Mouse (Mus musculus) liver, embryonic 15.5 days (tissue): ENCODE data around the gene Medag. TPM values are rescaled to one million over a fixed set of nuclear protein-coding genes. Genes with fewer than 3 reads are reported as not detected.
A peak's percentile ranks its signal among the peaks of the same experiment; 100 is the strongest.

Source experiments
- ATAC-seq: fragments of 200-750 bp; cut with Nextera tagmentation; 2 replicates; pipeline ENCODE4 v1.8.0; 2017; ENCODE audit warnings: moderate number of reproducible peaks, mild to moderate bottlenecking, moderate library complexity; ENCODE audit not compliant: insufficient read depth
- H3K27ac ChIP-seq: fragments of 300-500 bp; sonication (generic); replicated peaks from 2 replicates; pipeline ENCODE4 v1.5.1; 2015; ENCODE audit warnings: mild to moderate bottlenecking, inconsistent platforms
- H3K27me3 ChIP-seq: fragments of 300-500 bp; sonication (generic); 2 replicates; pipeline ENCODE4 v1.6.1; 2015; ENCODE audit warnings: mild to moderate bottlenecking, inconsistent platforms
- H3K36me3 ChIP-seq: fragments of 300-500 bp; sonication (generic); replicated peaks from 2 replicates; pipeline ENCODE4 v1.6.1; 2015; ENCODE audit warnings: moderate library complexity, mild to moderate bottlenecking, inconsistent platforms
- H3K4me1 ChIP-seq: fragments of 300-500 bp; sonication (generic); replicated peaks from 2 replicates; pipeline ENCODE4 v1.6.1; 2015; ENCODE audit warnings: inconsistent platforms
- H3K4me2 ChIP-seq: fragments of 300-500 bp; sonication (generic); 2 replicates; pipeline ENCODE4 v1.6.1; 2015; ENCODE audit warnings: moderate library complexity, mild to moderate bottlenecking, inconsistent platforms
- H3K4me3 ChIP-seq: fragments of 300-500 bp; sonication (generic); replicated peaks from 2 replicates; pipeline ENCODE4 v1.5.1; 2015; ENCODE audit warnings: mild to moderate bottlenecking, inconsistent platforms
- H3K9ac ChIP-seq: fragments of 300-500 bp; sonication (generic); 2 replicates; pipeline ENCODE4 v1.6.1; 2015; ENCODE audit warnings: moderate library complexity, mild to moderate bottlenecking, inconsistent platforms
- H3K9me3 ChIP-seq: fragments of 300-500 bp; sonication (generic); replicated peaks from 2 replicates; pipeline ENCODE4 v1.6.1; 2016; ENCODE audit warnings: inconsistent platforms
- WGBS: fragments of 180-500 bp; shearing (Covaris S2); methylation state at CpG from one replicate; pipeline ENCODE4 v1.1.7; 2015; ENCODE audit warnings: mixed read lengths; ENCODE audit not compliant: insufficient replicate concordance; 5-methylcytosine and 5-hydroxymethylcytosine counted together
- polyA plus RNA-seq: library from polyadenylated mRNA; unstranded; fragments of >200 nt; fragmentation: Nextera tagmentation; extraction: Ambion mirVana; gene quantifications from 2 replicates; pipeline ENCODE4 v1.2.1, GENCODE M21; 2015

Gene Medag
- polyA plus RNA-seq, result 0.22 TPM in 2 replicates

- no peaks in the 10 kb centered on the region for H3K9me3 ChIP-seq
- 0 out of 2 replicates have a peak within 1 kb of the TSS, but pooled peaks have one; percentile 8 for H3K4me3 ChIP-seq
- no peak for ATAC-seq
- H3K27ac ChIP-seq, result no peak within 1 kb of the TSS
- H3K4me2 ChIP-seq, result peak within 1 kb of the TSS; percentile 28
- no peaks in the 10 kb centered on the region for H3K4me1 ChIP-seq
- H3K27me3 ChIP-seq, result peaks cover 25% of the 10 kb centered on the region
- 13% methylated on average over 38 of the region's 38 CpGs for WGBS
- no peak within 1 kb of the TSS for H3K9ac ChIP-seq
- H3K36me3 ChIP-seq, result no peaks in the 10 kb centered on the region
These were observed at the start of gene Medag for GRCm38 (mm10) chr5:149411509-149412193. Medag (plus strand) TSS chr5:149411749.

DNA sequence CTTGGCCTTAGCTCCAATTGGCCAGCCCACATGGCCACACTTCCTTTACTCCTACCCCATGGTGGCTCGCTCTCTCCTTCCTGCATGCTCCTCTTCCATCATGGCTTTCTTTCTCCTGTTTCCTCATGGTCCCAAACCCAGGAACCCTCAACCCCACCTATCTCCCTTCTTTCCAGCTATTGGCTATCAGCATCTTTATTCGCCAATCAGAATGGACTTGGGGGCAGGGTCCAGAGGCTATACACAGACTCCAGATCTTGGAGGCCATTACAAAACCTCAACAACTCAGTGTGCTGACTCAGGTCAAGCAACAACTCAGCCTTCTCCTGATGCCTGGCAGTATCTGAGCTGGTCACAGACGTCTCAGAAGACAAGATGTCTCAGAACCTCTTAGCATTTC is 48.9 kb upstream of the Medag start:
- WGBS, result 64% methylated on average over 3 of the region's 3 CpGs
- ATAC-seq, result no peak

GRCm38 (mm10) chr5:149363903-149364755 is 47.4 kb upstream of the Medag start:
- H3K9me3 ChIP-seq, result no peaks in the 10 kb centered on the region
- H3K4me1 ChIP-seq, result no peaks in the 10 kb centered on the region
- H3K4me2 ChIP-seq, result no peak overlapping the region
- H3K27me3 ChIP-seq, result no peaks in the 10 kb centered on the region
- 46% methylated on average over 16 of the region's 16 CpGs for WGBS
- no peak overlapping the region for H3K27ac ChIP-seq
- no peak overlapping the region for H3K4me3 ChIP-seq
- H3K36me3 ChIP-seq, result no peaks in the 10 kb centered on the region
- H3K9ac ChIP-seq, result no peak overlapping the region
- no peak for ATAC-seq

More for the DNA sequence above, 48.9 kb upstream of the Medag start:
- H3K4me2 ChIP-seq, result no peak overlapping the region
- H3K27ac ChIP-seq, result no peak overlapping the region
- no peaks in the 10 kb centered on the region for H3K9me3 ChIP-seq
- H3K4me3 ChIP-seq, result no peak overlapping the region
- no peaks in the 10 kb centered on the region for H3K27me3 ChIP-seq
- H3K36me3 ChIP-seq, result no peaks in the 10 kb centered on the region
- no peaks in the 10 kb centered on the region for H3K4me1 ChIP-seq
- no peak overlapping the region for H3K9ac ChIP-seq

DNA sequence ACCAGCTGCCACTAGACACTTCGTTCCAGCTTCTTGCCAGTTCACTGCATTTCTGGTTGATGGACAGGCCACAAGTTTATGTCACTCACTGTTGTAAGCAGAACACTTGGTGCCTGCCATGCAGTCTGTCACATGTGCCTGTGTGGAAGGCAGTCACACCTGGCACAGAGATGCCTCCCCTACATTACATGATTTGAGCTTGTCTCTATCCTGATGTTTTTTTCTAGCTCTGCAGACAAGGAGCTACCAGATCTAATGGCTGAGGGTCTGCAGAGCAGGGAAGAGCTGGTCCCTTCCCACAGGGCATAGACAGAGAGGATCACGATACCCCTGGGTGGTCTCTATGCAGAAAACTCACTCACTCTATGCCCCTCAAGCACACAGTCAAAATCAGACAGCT is 44.5 kb upstream of the Medag start:
- 64% methylated on average over 2 of the region's 2 CpGs for WGBS
- no peaks in the 10 kb centered on the region for H3K4me1 ChIP-seq
- no peak overlapping the region for H3K4me3 ChIP-seq
- H3K27me3 ChIP-seq, result no peaks in the 10 kb centered on the region
- no peak overlapping the region for H3K4me2 ChIP-seq
- no peak overlapping the region for H3K9ac ChIP-seq
- no peak overlapping the region for H3K27ac ChIP-seq
- no peaks in the 10 kb centered on the region for H3K9me3 ChIP-seq
- no peaks in the 10 kb centered on the region for H3K36me3 ChIP-seq
- no peak for ATAC-seq

DNA sequence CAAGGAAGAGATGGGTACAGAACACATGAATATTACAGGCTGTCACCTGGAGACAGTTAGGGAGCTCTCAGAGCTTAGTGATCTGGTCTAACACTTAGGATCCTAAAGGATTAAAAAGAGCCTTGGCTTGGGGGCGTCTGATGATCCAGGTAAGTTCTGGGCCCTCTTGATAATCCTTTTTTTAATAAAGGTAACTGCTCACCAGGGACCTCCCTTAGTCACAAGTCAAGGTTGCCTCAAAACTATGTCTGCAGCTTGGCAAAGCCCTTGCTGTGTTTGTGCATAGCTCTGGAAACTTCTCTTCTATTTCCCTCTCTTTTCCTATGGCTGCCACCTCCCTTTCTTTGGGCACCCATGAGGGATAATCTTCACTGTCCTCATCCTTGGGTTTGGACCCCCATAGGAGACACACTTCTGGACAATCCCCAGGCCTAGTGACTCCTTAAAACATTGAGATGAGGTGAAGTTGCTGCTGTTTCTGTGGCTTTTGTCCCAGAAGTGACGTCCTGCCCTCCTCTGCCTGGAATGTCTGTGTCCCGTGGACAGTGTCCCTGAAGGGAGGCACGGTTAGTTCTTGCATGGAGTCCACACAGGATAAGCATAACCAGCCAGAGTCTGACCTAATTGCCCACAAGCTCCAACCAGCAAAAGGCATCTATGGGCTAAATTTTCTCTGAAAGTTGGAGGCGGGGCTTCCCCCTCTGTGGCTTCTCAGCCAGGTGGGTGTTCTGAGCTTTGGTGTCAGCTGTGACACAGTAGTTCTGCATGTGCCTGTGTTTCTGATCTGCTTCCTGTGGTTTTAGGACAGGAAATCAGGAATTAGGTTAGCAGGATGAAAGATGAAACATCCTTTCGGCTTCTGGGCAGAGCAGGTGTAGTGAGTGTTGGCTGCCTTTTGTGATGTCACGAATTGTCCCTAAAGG is 43.7 kb upstream of the Medag start:
- Histone ChIP-seq H3K4me3 (no peak overlapping the region), H3K4me2 (no peak overlapping the region), H3K9ac (no peak overlapping the region), H3K36me3 (no peaks in the 10 kb centered on the region), H3K4me1 (no peaks in the 10 kb centered on the region), H3K27ac (no peak overlapping the region), H3K9me3 (no peaks in the 10 kb centered on the region), H3K27me3 (no peaks in the 10 kb centered on the region)
- 41% methylated on average over 7 of the region's 7 CpGs for WGBS
- ATAC-seq, result no peak

- Histone ChIP-seq H3K27me3 (no peaks in the 10 kb centered on the region), H3K9me3 (no peaks in the 10 kb centered on the region), H3K9ac (no peak overlapping the region), H3K4me2 (no peak overlapping the region), H3K4me1 (no peaks in the 10 kb centered on the region), H3K4me3 (no peak overlapping the region), H3K36me3 (no peaks in the 10 kb centered on the region), H3K27ac (no peak overlapping the region)
- WGBS, result 52% methylated on average over 12 of the region's 12 CpGs
- ATAC-seq, result no peak
These were observed 42.8 kb upstream of the Medag start for GRCm38 (mm10) chr5:149368575-149369312.

DNA sequence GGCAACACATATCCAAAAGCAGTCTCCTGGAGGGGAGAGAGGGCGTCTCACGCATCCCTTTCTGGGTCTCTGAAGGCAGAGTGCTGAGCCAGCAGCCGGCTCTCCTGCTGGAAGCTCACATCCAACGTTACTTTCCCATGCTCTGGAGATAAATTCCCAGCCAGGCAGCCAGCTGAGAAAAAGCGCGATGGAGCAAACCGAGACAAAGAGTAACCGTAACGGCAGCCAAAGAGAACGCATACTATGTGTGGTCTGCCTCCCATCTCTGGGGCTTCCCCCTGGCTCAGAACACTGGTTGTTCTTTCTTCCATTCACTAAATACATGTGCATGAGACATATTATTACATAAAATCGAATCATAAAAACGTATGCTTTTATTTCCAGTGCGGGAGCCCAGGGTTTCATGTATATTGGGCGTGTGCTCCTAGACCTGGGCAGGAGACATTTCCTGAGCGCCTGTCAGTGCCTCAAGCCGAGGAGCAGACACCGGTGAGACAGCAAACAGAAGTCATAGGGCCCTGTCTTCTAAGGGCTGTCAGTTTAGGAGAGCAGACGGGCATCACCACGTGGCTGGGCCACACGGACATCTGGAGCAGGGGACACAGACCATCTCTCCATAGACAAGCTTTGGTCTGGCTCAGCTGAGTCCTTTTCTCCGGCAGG is 42.0 kb upstream of the Medag start:
- Histone ChIP-seq H3K9ac (no peak overlapping the region), H3K4me1 (no peaks in the 10 kb centered on the region), H3K4me2 (no peak overlapping the region), H3K27ac (no peak overlapping the region), H3K9me3 (no peaks in the 10 kb centered on the region), H3K36me3 (no peaks in the 10 kb centered on the region), H3K4me3 (no peak overlapping the region), H3K27me3 (no peaks in the 10 kb centered on the region)
- ATAC-seq, result no peak
- WGBS, result 67% methylated on average over 21 of the region's 21 CpGs

GRCm38 (mm10) chr5:149372018-149372417 is 39.5 kb upstream of the Medag start:
- H3K4me3 ChIP-seq, result no peak overlapping the region
- ATAC-seq, result no peak
- H3K9me3 ChIP-seq, result no peaks in the 10 kb centered on the region
- 65% methylated on average over 8 of the region's 8 CpGs for WGBS
- H3K9ac ChIP-seq, result no peak overlapping the region
- H3K27me3 ChIP-seq, result peaks cover 10% of the 10 kb centered on the region
- H3K4me1 ChIP-seq, result peaks cover 3% of the 10 kb centered on the region; the same call in 1 of the 2 replicates
- no peak overlapping the region for H3K4me2 ChIP-seq
- H3K27ac ChIP-seq, result no peak overlapping the region
- H3K36me3 ChIP-seq, result no peaks in the 10 kb centered on the region

GRCm38 (mm10) chr5:149373224-149373623 is 38.3 kb upstream of the Medag start:
- Histone ChIP-seq H3K27me3 (peaks cover 10% of the 10 kb centered on the region), H3K9me3 (no peaks in the 10 kb centered on the region), H3K36me3 (no peaks in the 10 kb centered on the region), H3K4me2 (no peak overlapping the region), H3K4me1 (peaks cover 3% of the 10 kb centered on the region; the same call in 1 of the 2 replicates), H3K4me3 (no peak overlapping the region), H3K27ac (no peak overlapping the region), H3K9ac (no peak overlapping the region)
- 16% methylated on average over 9 of the region's 9 CpGs for WGBS
- ATAC-seq, result no peak

DNA sequence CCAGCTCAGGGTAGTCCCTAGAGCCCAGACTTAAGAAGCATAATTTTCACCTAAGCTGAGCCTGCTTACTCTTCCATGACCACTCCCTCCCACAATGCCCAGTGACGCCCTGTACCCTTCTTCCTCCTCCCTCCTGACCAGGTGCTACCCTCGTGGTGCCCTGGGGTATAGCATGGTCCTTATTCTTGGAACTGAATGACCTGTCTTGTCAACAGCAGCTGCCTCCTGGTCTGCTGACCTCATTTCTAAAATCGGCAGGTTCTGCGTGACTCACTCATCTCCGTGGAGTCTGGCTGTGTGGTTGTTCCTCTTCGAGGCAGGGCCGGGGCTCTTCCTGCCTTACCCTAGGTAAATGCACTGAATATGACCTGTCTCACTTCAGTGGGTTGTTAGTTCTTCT is 37.5 kb upstream of the Medag start:
- no peak overlapping the region for H3K27ac ChIP-seq
- peaks cover 3% of the 10 kb centered on the region; the same call in 1 of the 2 replicates for H3K4me1 ChIP-seq
- ATAC-seq, result no peak
- H3K9ac ChIP-seq, result no peak overlapping the region
- no peak overlapping the region for H3K4me2 ChIP-seq
- H3K4me3 ChIP-seq, result no peak overlapping the region
- H3K36me3 ChIP-seq, result no peaks in the 10 kb centered on the region
- H3K27me3 ChIP-seq, result peaks cover 10% of the 10 kb centered on the region
- WGBS, result 20% methylated on average over 7 of the region's 7 CpGs
- no peaks in the 10 kb centered on the region for H3K9me3 ChIP-seq
